Mouse (Mus musculus): Measurements from ENCODE around the gene Gm49510.

DNA sequence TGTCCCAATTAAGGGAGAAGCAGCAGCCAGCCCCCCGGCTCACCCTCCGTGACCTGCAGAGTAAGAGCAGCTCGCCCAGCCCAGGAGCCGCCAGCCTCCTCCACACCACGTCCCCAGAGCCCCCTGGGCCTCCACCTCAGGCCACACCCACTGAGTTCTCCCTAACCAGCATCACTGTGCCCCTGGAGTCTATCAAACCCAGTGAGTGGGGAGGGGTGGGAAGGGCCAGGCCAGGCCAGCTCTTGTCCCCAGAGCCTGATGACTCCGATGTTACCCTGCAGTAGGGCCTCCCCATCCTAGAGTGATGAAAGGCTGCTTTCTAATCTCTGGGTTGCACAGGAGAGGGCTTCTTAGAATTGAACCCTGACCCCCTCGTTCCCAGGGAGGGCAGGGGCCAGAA, 7.0 kb upstream of the Gm49510 start:
- TF ChIP-seq CTCF (IDR thresholded peaks at IDR 0.05; ENCODE audit: low read depth, low read length) (no peak), TAL1 (conservative IDR thresholded peaks at IDR 0.05; ENCODE audit: low read depth, low read length) (no peak)

All from G1E (cell line).